Mouse (Mus musculus): Measurements from ENCODE around the gene Manf. TPM values are rescaled to one million over a fixed set of nuclear protein-coding genes. Genes with fewer than 3 reads are reported as not detected.

The Manf gene
- polyA plus RNA-seq, 1 experiment from 2014 or later, result 153 TPM

DNA sequence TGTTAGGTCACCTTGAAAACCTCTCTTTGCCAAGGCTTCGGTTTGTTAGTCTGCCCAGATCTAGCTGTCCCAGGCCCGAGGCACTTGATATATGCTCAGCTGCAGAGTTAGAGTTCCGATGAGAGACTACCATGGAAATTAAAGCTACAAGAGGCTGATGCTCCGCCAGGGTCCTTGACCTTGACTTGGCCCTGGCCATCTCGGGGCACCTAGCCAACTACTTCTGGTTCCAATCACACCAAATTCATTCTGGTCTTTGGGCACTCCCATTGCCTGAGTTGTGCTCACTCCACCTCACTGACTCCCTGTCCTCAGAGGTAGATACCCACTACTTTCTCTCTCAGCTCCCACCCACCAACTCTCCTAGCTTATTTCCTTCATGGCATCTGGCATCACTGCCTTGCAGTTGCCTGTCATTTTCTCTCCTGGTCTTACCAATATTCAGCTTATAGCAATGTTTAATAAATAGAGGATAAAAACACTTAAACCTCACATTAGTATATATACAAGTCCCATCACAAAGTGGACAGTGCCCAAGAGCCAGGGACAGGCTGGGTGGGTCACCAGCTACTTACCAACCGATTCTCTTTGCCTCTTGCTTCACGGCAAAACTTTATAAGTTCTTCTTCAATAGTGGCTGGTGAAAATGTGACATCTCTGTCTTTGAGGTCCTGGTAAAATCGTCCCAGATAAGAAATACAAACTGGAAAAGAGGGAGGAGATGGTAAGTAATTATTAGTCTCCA, 1.1 kb downstream of the Manf start:
- Histone ChIP-seq H3K4me2 (ENCODE audit: low read length) (peak overlapping the region; percentile 79), H3K4me3 (ENCODE audit: control insufficient read depth in 1 of 2, insufficient read depth in 1 of 2, low read depth in 1 of 2, low read length in 2 of 2) (peak overlapping the region; percentile 71 to 73), H3K4me1 (ENCODE audit: control insufficient read depth in 2 of 2, insufficient read depth in 2 of 2, low read length in 2 of 2) (peaks cover 11 to 16% of the 10 kb centered on the region in 2 experiments), H3K9me3 (ENCODE audit: control insufficient read depth, low read length) (no peaks in the 10 kb centered on the region), H3K27me3 (ENCODE audit: control insufficient read depth, insufficient read depth, low read length) (no peaks in the 10 kb centered on the region), H3K36me3 (ENCODE audit: control insufficient read depth, insufficient read depth, low read length) (peaks cover 33% of the 10 kb centered on the region), H3K9ac (ENCODE audit: low read length) (peak overlapping the region; percentile 87), H3K27ac (replicated peaks in 1 of 2; ENCODE audit: control insufficient read depth in 1 of 2, insufficient read depth in 1 of 2, low read depth in 2 of 2, low read length in 2 of 2) (0 out of 4 replicates have a peak overlapping the region, but pooled peaks of 1 of the 2 experiments have one; percentile 28)
- 49% methylated on average over 8 of the region's 8 CpGs for WGBS
- no peak for ATAC-seq (ENCODE audit: insufficient number of reproducible peaks, insufficient read depth, low FRiP score, low read depth)

DNA sequence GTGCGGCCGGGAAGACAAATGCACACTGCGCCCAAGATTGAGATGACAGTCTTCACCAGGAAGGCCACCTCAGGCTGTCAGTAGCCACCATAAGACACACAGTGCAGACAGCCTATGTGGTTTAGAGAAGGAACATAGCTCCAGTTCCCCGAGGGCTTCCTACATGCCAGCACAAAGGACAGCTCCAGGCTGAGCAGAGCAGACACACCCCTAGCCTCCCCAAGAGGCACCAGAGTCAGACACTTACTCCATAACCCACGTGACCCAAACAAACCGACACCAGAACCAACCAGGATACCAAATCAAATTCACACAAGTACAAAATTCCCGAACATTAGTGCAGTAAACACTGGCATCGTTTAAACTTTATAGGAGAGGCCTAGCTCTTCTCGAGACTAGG, 2.5 kb downstream of the Manf start:
- ATAC-seq (ENCODE audit: insufficient number of reproducible peaks, insufficient read depth, low FRiP score, low read depth), result no peak
- Histone ChIP-seq H3K9me3 (ENCODE audit: control insufficient read depth, low read length) (no peaks in the 10 kb centered on the region), H3K36me3 (ENCODE audit: control insufficient read depth, insufficient read depth, low read length) (peaks cover 35% of the 10 kb centered on the region), H3K4me3 (ENCODE audit: control insufficient read depth in 1 of 2, insufficient read depth in 1 of 2, low read depth in 1 of 2, low read length in 2 of 2) (no peak overlapping the region), H3K4me1 (ENCODE audit: control insufficient read depth in 2 of 2, insufficient read depth in 2 of 2, low read length in 2 of 2) (peaks cover 25 to 29% of the 10 kb centered on the region in 2 experiments), H3K4me2 (ENCODE audit: low read length) (no peak overlapping the region), H3K27ac (replicated peaks in 1 of 2; ENCODE audit: control insufficient read depth in 1 of 2, insufficient read depth in 1 of 2, low read depth in 2 of 2, low read length in 2 of 2) (no peak overlapping the region), H3K27me3 (ENCODE audit: control insufficient read depth, insufficient read depth, low read length) (no peaks in the 10 kb centered on the region), H3K9ac (ENCODE audit: low read length) (no peak overlapping the region)
- WGBS, result 78% methylated on average over 9 of the region's 9 CpGs

DNA sequence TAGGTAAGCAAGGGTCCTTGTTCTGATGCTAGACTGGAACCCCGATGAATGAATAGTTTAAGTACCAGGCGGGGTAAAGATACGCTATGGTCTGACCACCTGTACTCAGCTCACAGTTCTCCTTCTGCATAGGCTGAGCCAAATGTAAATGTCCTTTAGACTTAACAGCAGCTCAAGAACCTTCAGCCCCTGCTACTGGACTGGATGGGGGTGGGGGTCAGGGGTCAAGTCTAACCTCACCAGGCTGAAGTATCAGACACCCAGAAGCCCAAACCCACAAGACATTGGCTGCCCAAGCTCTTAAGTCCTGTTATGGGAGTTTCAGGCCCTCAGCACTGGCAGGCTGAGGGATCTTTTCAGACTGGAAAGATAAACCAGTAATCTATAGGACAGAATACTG, 3.4 kb downstream of the Manf start:
- Histone ChIP-seq H3K4me1 (ENCODE audit: control insufficient read depth in 2 of 2, insufficient read depth in 2 of 2, low read length in 2 of 2) (peaks cover 30 to 37% of the 10 kb centered on the region in 2 experiments), H3K9ac (ENCODE audit: low read length) (no peak overlapping the region), H3K4me2 (ENCODE audit: low read length) (no peak overlapping the region), H3K27me3 (ENCODE audit: control insufficient read depth, insufficient read depth, low read length) (no peaks in the 10 kb centered on the region), H3K27ac (replicated peaks in 1 of 2; ENCODE audit: control insufficient read depth in 1 of 2, insufficient read depth in 1 of 2, low read depth in 2 of 2, low read length in 2 of 2) (no peak overlapping the region), H3K9me3 (ENCODE audit: control insufficient read depth, low read length) (no peaks in the 10 kb centered on the region), H3K36me3 (ENCODE audit: control insufficient read depth, insufficient read depth, low read length) (peaks cover 43% of the 10 kb centered on the region), H3K4me3 (ENCODE audit: control insufficient read depth in 1 of 2, insufficient read depth in 1 of 2, low read depth in 1 of 2, low read length in 2 of 2) (no peak overlapping the region)
- ATAC-seq (ENCODE audit: insufficient number of reproducible peaks, insufficient read depth, low FRiP score, low read depth), result no peak
- WGBS, result 99% methylated on average over 3 of the region's 3 CpGs

DNA sequence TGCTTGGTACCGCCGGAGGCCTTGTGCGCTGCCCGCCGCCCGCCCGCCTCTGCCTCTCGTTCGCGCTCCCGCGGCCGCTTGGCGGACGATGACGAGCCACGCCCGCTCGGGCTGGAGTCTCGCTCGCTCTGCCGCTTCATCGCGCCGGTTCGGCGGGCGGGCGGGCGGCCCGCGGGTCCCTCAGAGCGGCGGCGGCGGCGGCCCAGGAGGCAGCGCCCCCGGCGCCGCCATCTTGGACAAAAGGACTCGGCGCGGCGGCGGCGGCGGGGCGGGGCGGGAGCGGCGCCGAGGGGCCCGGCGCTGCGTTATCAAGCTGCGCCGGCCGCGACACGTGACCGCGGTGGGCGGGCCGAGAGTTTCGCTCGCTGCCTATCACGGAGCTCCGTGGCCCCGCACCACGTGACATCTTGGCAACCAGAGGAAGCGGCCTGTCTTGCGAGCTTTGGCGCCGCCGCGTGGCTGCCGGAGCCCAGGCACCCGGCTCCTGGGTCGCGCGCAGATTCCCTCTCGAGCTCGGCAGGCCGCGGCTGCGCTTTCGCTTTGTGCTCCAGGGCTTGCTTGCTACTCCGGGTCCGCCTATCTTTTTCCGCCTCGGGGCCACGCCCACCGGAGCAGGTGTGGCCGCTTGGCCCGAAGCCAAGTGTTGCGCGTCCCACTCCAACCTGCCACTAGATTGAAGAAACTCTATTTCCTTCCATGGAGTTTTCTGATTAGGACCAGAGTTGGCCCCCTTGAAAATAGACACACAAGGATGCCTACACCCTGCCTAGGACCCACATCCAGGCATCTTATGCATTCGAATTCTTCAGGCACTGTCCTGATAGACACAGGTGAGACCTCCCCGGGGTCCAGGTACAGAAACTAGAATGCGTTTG, 4.7 kb downstream of the Manf start, which contains the start of gene Rbm15b:
Gene Rbm15b, minus strand, starts transcription at position 601 of the 875 bp plus-strand sequence.
- peak; percentile 80 for ATAC-seq (ENCODE audit: insufficient number of reproducible peaks, insufficient read depth, low FRiP score, low read depth)
- H3K27ac ChIP-seq (replicated peaks in 1 of 2; ENCODE audit: control insufficient read depth in 1 of 2, insufficient read depth in 1 of 2, low read depth in 2 of 2, low read length in 2 of 2), result peak within 1 kb of the TSS; percentile 48 to 89
- H3K9ac ChIP-seq (ENCODE audit: low read length), result peak within 1 kb of the TSS; percentile 98
- H3K4me3 ChIP-seq (ENCODE audit: control insufficient read depth in 1 of 2, insufficient read depth in 1 of 2, low read depth in 1 of 2, low read length in 2 of 2), result peak within 1 kb of the TSS; percentile 73 to 88
- H3K4me2 ChIP-seq (ENCODE audit: low read length), result peak within 1 kb of the TSS; percentile 98
- H3K9me3 ChIP-seq (ENCODE audit: control insufficient read depth, low read length), result no peaks in the 10 kb centered on the region
- WGBS, result 3% methylated on average over 82 of the region's 101 CpGs
- no peaks in the 10 kb centered on the region for H3K27me3 ChIP-seq (ENCODE audit: control insufficient read depth, insufficient read depth, low read length)
- peaks cover 54% of the 10 kb centered on the region for H3K36me3 ChIP-seq (ENCODE audit: control insufficient read depth, insufficient read depth, low read length)
- H3K4me1 ChIP-seq (ENCODE audit: control insufficient read depth in 2 of 2, insufficient read depth in 2 of 2, low read length in 2 of 2), result peaks cover 30 to 46% of the 10 kb centered on the region in 2 experiments

DNA sequence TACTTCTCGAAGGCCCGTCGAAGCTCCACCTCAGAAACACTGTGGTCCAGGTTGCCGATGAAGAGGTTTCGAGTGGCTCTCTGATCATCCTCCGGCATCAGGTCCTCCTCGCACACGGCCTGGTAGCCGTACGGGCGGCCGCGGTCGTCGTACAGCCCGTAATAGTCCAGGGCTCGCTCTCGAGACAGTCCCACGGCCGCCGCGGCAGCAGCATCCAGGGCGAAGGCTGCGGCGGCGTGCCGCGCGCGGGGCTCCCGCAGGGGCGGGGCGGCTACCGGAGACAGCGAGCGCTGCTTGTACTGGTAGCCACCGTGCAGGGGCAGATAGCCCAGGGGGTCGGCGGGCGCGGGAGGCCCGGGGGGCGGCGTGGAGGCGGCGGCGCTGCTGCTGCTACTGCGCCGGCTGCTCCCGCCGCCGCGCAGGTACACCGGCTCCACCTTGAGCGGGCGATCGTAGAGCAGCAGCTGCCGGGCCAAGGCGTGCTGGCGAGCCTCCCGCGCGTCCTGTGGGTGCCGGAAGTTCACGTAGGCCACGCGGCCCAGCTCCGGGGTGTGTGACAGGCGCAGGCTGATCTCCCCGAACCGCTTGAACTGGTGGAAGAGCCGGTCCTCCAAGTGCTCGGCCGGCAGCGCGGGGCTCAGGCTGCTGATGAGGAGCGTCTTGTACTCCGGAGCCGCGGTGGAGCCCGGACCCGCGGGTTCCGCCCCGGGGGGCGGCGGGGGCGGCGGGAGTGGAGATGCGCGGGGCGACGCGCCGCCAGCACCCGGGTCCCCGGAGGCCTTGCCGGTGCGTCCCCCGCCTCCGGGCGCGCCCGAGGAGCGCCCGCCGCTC, 5.7 kb downstream of the Manf start:
- Histone ChIP-seq H3K9ac (ENCODE audit: low read length) (peak overlapping the region; percentile 98), H3K4me3 (ENCODE audit: control insufficient read depth in 1 of 2, insufficient read depth in 1 of 2, low read depth in 1 of 2, low read length in 2 of 2) (peak overlapping the region; percentile 73 to 88), H3K4me1 (ENCODE audit: control insufficient read depth in 2 of 2, insufficient read depth in 2 of 2, low read length in 2 of 2) (peaks cover 30 to 45% of the 10 kb centered on the region in 2 experiments), H3K36me3 (ENCODE audit: control insufficient read depth, insufficient read depth, low read length) (peaks cover 64% of the 10 kb centered on the region), H3K9me3 (ENCODE audit: control insufficient read depth, low read length) (no peaks in the 10 kb centered on the region), H3K27me3 (ENCODE audit: control insufficient read depth, insufficient read depth, low read length) (no peaks in the 10 kb centered on the region), H3K27ac (replicated peaks in 1 of 2; ENCODE audit: control insufficient read depth in 1 of 2, insufficient read depth in 1 of 2, low read depth in 2 of 2, low read length in 2 of 2) (peak overlapping the region in 1 of 2 experiments; percentile 89; a peak in 2 of 4 replicates), H3K4me2 (ENCODE audit: low read length) (peak overlapping the region; percentile 98)
- 1% methylated on average over 82 of the region's 107 CpGs for WGBS
- no peak for ATAC-seq (ENCODE audit: insufficient number of reproducible peaks, insufficient read depth, low FRiP score, low read depth)

DNA sequence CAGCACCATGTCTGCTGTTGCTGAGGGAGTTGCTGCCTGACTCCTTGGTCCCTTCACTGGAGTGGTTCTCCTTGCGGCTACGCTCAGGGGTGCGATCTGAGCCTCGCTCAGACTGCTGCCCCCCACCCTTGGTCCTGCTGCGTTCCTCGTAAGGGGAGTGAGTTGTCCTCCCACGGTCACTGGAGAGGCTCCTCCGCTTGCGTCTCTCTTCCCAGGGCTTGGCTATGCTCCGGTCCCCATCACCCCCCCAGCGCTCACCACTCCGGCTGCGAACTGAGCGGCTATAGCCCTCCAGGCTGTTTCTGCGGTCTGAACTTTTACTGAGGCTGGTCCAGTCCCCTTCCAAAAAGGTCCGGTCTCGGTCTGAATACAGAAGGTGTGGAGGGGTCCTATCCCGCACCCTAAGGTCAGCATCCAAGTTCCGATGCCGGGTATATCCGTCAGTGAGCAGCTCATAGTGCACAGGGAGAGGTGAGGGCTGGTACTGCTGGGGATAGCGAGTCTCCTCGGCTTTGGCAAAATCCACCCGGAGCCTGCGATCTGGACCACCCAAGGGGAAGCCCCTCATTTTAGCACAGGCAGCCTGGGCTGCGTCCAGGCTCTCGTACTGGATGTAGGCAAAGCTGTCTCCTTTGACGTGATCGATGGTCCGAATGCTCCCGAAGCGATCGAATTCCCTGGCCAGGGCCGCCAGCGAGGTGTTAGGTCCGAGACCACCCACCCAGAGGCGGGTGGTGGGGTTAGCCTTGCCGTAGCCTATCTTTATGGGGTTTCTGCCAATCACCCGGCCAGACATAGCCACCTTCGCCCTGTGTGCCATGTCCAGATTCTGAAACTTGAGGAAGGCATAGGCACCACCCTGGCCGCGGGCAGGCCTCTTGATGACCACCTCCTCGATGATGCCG, 6.5 kb downstream of the Manf start:
- peak overlapping the region; percentile 73 to 88 for H3K4me3 ChIP-seq (ENCODE audit: control insufficient read depth in 1 of 2, insufficient read depth in 1 of 2, low read depth in 1 of 2, low read length in 2 of 2)
- peaks cover 68% of the 10 kb centered on the region for H3K36me3 ChIP-seq (ENCODE audit: control insufficient read depth, insufficient read depth, low read length)
- H3K9me3 ChIP-seq (ENCODE audit: control insufficient read depth, low read length), result no peaks in the 10 kb centered on the region
- peaks cover 23 to 37% of the 10 kb centered on the region in 2 experiments for H3K4me1 ChIP-seq (ENCODE audit: control insufficient read depth in 2 of 2, insufficient read depth in 2 of 2, low read length in 2 of 2)
- peak overlapping the region; percentile 98 for H3K4me2 ChIP-seq (ENCODE audit: low read length)
- H3K27me3 ChIP-seq (ENCODE audit: control insufficient read depth, insufficient read depth, low read length), result no peaks in the 10 kb centered on the region
- peak overlapping the region; percentile 98 for H3K9ac ChIP-seq (ENCODE audit: low read length)
- no peak overlapping the region for H3K27ac ChIP-seq (replicated peaks in 1 of 2; ENCODE audit: control insufficient read depth in 1 of 2, insufficient read depth in 1 of 2, low read depth in 2 of 2, low read length in 2 of 2)
- no peak for ATAC-seq (ENCODE audit: insufficient number of reproducible peaks, insufficient read depth, low FRiP score, low read depth)
- 28% methylated on average over 44 of the region's 44 CpGs for WGBS

Measured in heart, embryonic 14.5 days (tissue).